Comparison of ENCODE assay signal across 8 mouse cellular contexts in the genomic region with DNA sequence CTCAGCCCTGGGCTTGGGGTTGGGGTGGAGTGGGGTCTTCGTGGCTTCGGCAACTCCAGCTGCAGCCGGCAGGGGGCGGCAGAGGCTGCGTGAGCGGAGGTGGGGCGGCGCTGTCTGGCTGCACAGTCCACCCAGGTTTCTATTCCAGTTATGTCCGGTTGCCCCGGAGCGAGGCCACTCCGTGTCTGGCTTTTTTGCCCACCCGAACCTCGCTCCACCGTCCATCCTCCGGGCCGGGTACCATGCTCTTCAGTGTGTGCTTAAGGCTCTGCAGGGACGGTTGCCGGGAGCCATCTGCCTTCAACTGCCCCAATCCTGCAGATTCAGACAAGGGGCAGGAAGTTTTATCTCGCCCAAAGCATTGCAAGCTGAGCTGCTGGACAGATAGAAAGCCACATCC. TPM values are rescaled to one million over a fixed set of nuclear protein-coding genes. Genes with fewer than 3 reads are reported as not detected.
DNase-seq lines count a peak whose midpoint lies in the region; ATAC-seq and TF ChIP-seq lines count a peak whose summit lies in the region.

No protein-coding gene starts in this region.

- no peaks in the 10 kb centered on the region for H3K36me3 ChIP-seq in intestine, postnatal 0 days (ENCODE audit: control insufficient read depth, insufficient read depth)
- no peaks in the 10 kb centered on the region for H3K36me3 ChIP-seq in limb, embryonic 15.5 days
- H3K36me3 ChIP-seq in midbrain, embryonic 15.5 days (replicated peaks): no peaks in the 10 kb centered on the region
- H3K36me3 ChIP-seq in spleen, adult 2 months (ENCODE audit: control insufficient read depth, insufficient read depth, low read length): no peaks in the 10 kb centered on the region

- H3K4me1 ChIP-seq in intestine, postnatal 0 days (replicated peaks; ENCODE audit: control insufficient read depth, insufficient read depth, low read length): no peaks in the 10 kb centered on the region
- H3K4me1 ChIP-seq in limb, embryonic 15.5 days: peaks cover 7% of the 10 kb centered on the region; the same call in 1 of the 2 replicates
- no peaks in the 10 kb centered on the region; the same call in 1 of the 2 replicates for H3K4me1 ChIP-seq in midbrain, embryonic 15.5 days
- peaks cover 4% of the 10 kb centered on the region; the same call in 1 of the 2 replicates for H3K4me1 ChIP-seq in spleen, adult 2 months (ENCODE audit: control insufficient read depth, insufficient read depth, insufficient read length)

- H3K4me2 ChIP-seq in intestine, postnatal 0 days (replicated peaks; ENCODE audit: low read depth): peak overlapping the region; percentile 72
- H3K4me2 ChIP-seq in limb, embryonic 15.5 days: peak overlapping the region; percentile 72
- peak overlapping the region; percentile 67 for H3K4me2 ChIP-seq in midbrain, embryonic 15.5 days

- TF ChIP-seq POLR2A in spleen, adult 2 months (IDR thresholded peaks at IDR 0.05; ENCODE audit: low read depth, low read length): no peak

- H3K27ac ChIP-seq in intestine, postnatal 0 days (ENCODE audit: low read depth, low read length): no peak overlapping the region
- no peak overlapping the region for H3K27ac ChIP-seq in limb, embryonic 15.5 days
- no peak overlapping the region for H3K27ac ChIP-seq in midbrain, embryonic 15.5 days
- no peak overlapping the region for H3K27ac ChIP-seq in spleen, adult 2 months (ENCODE audit: insufficient read depth, low read length)

- no peaks in the 10 kb centered on the region for H3K27me3 ChIP-seq in intestine, postnatal 0 days (replicated peaks; ENCODE audit: control insufficient read depth, insufficient read depth, low read length)
- H3K27me3 ChIP-seq in limb, embryonic 15.5 days: no peaks in the 10 kb centered on the region; the same call in 1 of the 2 replicates
- H3K27me3 ChIP-seq in midbrain, embryonic 15.5 days (replicated peaks): no peaks in the 10 kb centered on the region
- no peaks in the 10 kb centered on the region for H3K27me3 ChIP-seq in spleen, adult 2 months (ENCODE audit: control insufficient read depth, insufficient read depth, low read length)

- no peak overlapping the region for H3K9ac ChIP-seq in intestine, postnatal 0 days (ENCODE audit: low read depth, low read length)
- H3K9ac ChIP-seq in limb, embryonic 15.5 days: 0 out of 2 replicates have a peak overlapping the region, but pooled peaks have one; percentile 23
- peak overlapping the region; percentile 35; the same call in 1 of the 2 replicates for H3K9ac ChIP-seq in midbrain, embryonic 15.5 days

- DNase-seq in layer of hippocampus, adult 11-12 months (ENCODE audit: low spot score): peak; percentile 45
- no peak for DNase-seq in layer of hippocampus, adult 9-10 months (ENCODE audit: low spot score)
- peak; percentile 86 for DNase-seq in embryo, embryonic 9.5 days (ENCODE audit: extremely low spot score)
- DNase-seq in heart, adult 11 months: peak; percentile 94
- DNase-seq in spleen, adult 2 months (ENCODE audit: low read depth in 1 of 2, low spot score in 2 of 2): peak in 1 of 2 experiments; percentile 19

- peak overlapping the region; percentile 45 for H3K4me3 ChIP-seq in intestine, postnatal 0 days (ENCODE audit: low read depth, low read length)
- peak overlapping the region; percentile 50 for H3K4me3 ChIP-seq in limb, embryonic 15.5 days
- H3K4me3 ChIP-seq in midbrain, embryonic 15.5 days: peak overlapping the region; percentile 41
- H3K4me3 ChIP-seq in spleen, adult 2 months (ENCODE audit: extremely low read depth, insufficient read depth, insufficient read length): peak overlapping the region; percentile 21; the same call in 1 of the 2 replicates

- peak; percentile 89 for TF ChIP-seq CTCF in intestine, postnatal 0 days (IDR thresholded peaks at IDR 0.05; ENCODE audit: low read depth)
- peak; percentile 61 for TF ChIP-seq CTCF in spleen, adult 2 months (IDR thresholded peaks at IDR 0.05; ENCODE audit: extremely low read depth, insufficient read depth, insufficient read length, insufficient replicate concordance)

- ATAC-seq in intestine, postnatal 0 days: peak; percentile 63
- ATAC-seq in limb, embryonic 15.5 days (ENCODE audit: insufficient number of reproducible peaks, low FRiP score, low TSS enrichment, low read depth): peak; percentile 74; the same call in 1 of the 2 replicates
- ATAC-seq in midbrain, embryonic 15.5 days (replicated peaks): peak; percentile 91

- no peaks in the 10 kb centered on the region for H3K9me3 ChIP-seq in intestine, postnatal 0 days (ENCODE audit: control insufficient read depth)
- no peaks in the 10 kb centered on the region for H3K9me3 ChIP-seq in limb, embryonic 15.5 days
- H3K9me3 ChIP-seq in midbrain, embryonic 15.5 days: no peaks in the 10 kb centered on the region

- WGBS in intestine, postnatal 0 days: 1% methylated on average over 20 of the region's 20 CpGs
- 2% methylated on average over 20 of the region's 20 CpGs for WGBS in limb, embryonic 15.5 days
- under 1% methylated on average over 20 of the region's 20 CpGs for WGBS in midbrain, embryonic 15.5 days
- 3% methylated on average over 20 of the region's 20 CpGs for WGBS in spleen, adult 2 months

RNA-seq across cellular contexts. Expression of a gene that starts 36.3 kb away (rescaled TPM):
- polyA plus RNA-seq in intestine, postnatal 0 days (2015; fragmentation: Nextera tagmentation; extraction: Ambion mirVana): not detected in 2 replicates
- not detected in 2 replicates for polyA plus RNA-seq in limb, embryonic 15.5 days (2015; fragmentation: Nextera tagmentation; extraction: Ambion mirVana)
- 0.33 and 0.56 TPM in 2 replicates for polyA plus RNA-seq in midbrain, embryonic 15.5 days (2015; fragmentation: Nextera tagmentation; extraction: Ambion mirVana)
- polyA plus RNA-seq in spleen, adult 2 months (2012; rRNA removed): not detected in 2 replicates
